Mouse (Mus musculus): Measurements from ENCODE around the gene Heatr5a. TPM values are rescaled to one million over a fixed set of nuclear protein-coding genes. Genes with fewer than 3 reads are reported as not detected.

The Heatr5a gene
- polyA plus RNA-seq, 1 experiment from 2014 or later = 12.7 TPM

GRCm38 (mm10) chr12:51970352-51971069 lies 610 bp downstream of the Heatr5a start:
- Histone ChIP-seq H3K4me3 (replicated peaks) (peak overlapping the region; percentile 98), H3K36me3 (no peaks in the 10 kb centered on the region), H3K9me3 (replicated peaks) (no peaks in the 10 kb centered on the region), H3K27ac (replicated peaks) (peak overlapping the region; percentile 92), H3K27me3 (no peaks in the 10 kb centered on the region), H3K4me1 (peaks cover 12% of the 10 kb centered on the region; the same call in 1 of the 2 replicates), H3K9ac (peak overlapping the region; percentile 88), H3K4me2 (replicated peaks) (peak overlapping the region; percentile 52)
- peak; percentile 46 for ATAC-seq (ENCODE audit: insufficient number of reproducible peaks, low FRiP score, low TSS enrichment, low read depth)
- 1% methylated on average over 35 of the region's 35 CpGs for WGBS

- Histone ChIP-seq H3K4me1 (peaks cover 12% of the 10 kb centered on the region; the same call in 1 of the 2 replicates), H3K36me3 (no peaks in the 10 kb centered on the region), H3K4me3 (replicated peaks) (peak overlapping the region; percentile 98), H3K27ac (replicated peaks) (no peak overlapping the region), H3K27me3 (no peaks in the 10 kb centered on the region), H3K9me3 (replicated peaks) (no peaks in the 10 kb centered on the region), H3K9ac (no peak overlapping the region), H3K4me2 (replicated peaks) (peak overlapping the region; percentile 52)
- 20% methylated on average over 7 of the region's 7 CpGs for WGBS
- no peak for ATAC-seq (ENCODE audit: insufficient number of reproducible peaks, low FRiP score, low TSS enrichment, low read depth)
These were observed 1.2 kb downstream of the Heatr5a start for GRCm38 (mm10) chr12:51969876-51970275.

- no peaks in the 10 kb centered on the region for H3K9me3 ChIP-seq (replicated peaks)
- no peak overlapping the region for H3K4me3 ChIP-seq (replicated peaks)
- H3K4me1 ChIP-seq = peaks cover 12% of the 10 kb centered on the region; the same call in 1 of the 2 replicates
- H3K9ac ChIP-seq = no peak overlapping the region
- H3K27me3 ChIP-seq = no peaks in the 10 kb centered on the region
- H3K27ac ChIP-seq (replicated peaks) = no peak overlapping the region
- WGBS = 73% methylated on average over 2 of the region's 2 CpGs
- H3K4me2 ChIP-seq (replicated peaks) = no peak overlapping the region
- no peaks in the 10 kb centered on the region for H3K36me3 ChIP-seq
- ATAC-seq (ENCODE audit: insufficient number of reproducible peaks, low FRiP score, low TSS enrichment, low read depth) = no peak
These were observed 2.0 kb downstream of the Heatr5a start for GRCm38 (mm10) chr12:51969092-51969491.

- no peak overlapping the region for H3K27ac ChIP-seq (replicated peaks)
- H3K9ac ChIP-seq = no peak overlapping the region
- no peaks in the 10 kb centered on the region for H3K9me3 ChIP-seq (replicated peaks)
- no peak overlapping the region for H3K4me2 ChIP-seq (replicated peaks)
- H3K27me3 ChIP-seq = no peaks in the 10 kb centered on the region
- H3K36me3 ChIP-seq = no peaks in the 10 kb centered on the region
- H3K4me1 ChIP-seq = peaks cover 12% of the 10 kb centered on the region; the same call in 1 of the 2 replicates
- ATAC-seq (ENCODE audit: insufficient number of reproducible peaks, low FRiP score, low TSS enrichment, low read depth) = no peak
- no peak overlapping the region for H3K4me3 ChIP-seq (replicated peaks)
- 67% methylated on average over 9 of the region's 9 CpGs for WGBS
These were observed 3.1 kb downstream of the Heatr5a start for GRCm38 (mm10) chr12:51967915-51968595.

GRCm38 (mm10) chr12:51957626-51958025 lies 13.5 kb downstream of the Heatr5a start:
- Histone ChIP-seq H3K4me3 (replicated peaks) (no peak overlapping the region), H3K36me3 (peaks cover 37% of the 10 kb centered on the region), H3K9ac (no peak overlapping the region), H3K9me3 (replicated peaks) (no peaks in the 10 kb centered on the region), H3K27me3 (no peaks in the 10 kb centered on the region), H3K4me2 (replicated peaks) (no peak overlapping the region), H3K27ac (replicated peaks) (no peak overlapping the region), H3K4me1 (no peaks in the 10 kb centered on the region)
- 86% methylated on average over 6 of the region's 6 CpGs for WGBS
- ATAC-seq (ENCODE audit: insufficient number of reproducible peaks, low FRiP score, low TSS enrichment, low read depth) = no peak

GRCm38 (mm10) chr12:51952309-51952708 lies 18.8 kb downstream of the Heatr5a start:
- H3K36me3 ChIP-seq = peaks cover 75% of the 10 kb centered on the region
- H3K9me3 ChIP-seq (replicated peaks) = no peaks in the 10 kb centered on the region
- H3K27me3 ChIP-seq = no peaks in the 10 kb centered on the region
- H3K4me3 ChIP-seq (replicated peaks) = no peak overlapping the region
- no peak for ATAC-seq (ENCODE audit: insufficient number of reproducible peaks, low FRiP score, low TSS enrichment, low read depth)
- H3K9ac ChIP-seq = no peak overlapping the region
- no peaks in the 10 kb centered on the region for H3K4me1 ChIP-seq
- 85% methylated on average over 10 of the region's 10 CpGs for WGBS
- no peak overlapping the region for H3K27ac ChIP-seq (replicated peaks)
- H3K4me2 ChIP-seq (replicated peaks) = no peak overlapping the region

- Histone ChIP-seq H3K4me2 (replicated peaks) (no peak overlapping the region), H3K9me3 (replicated peaks) (no peaks in the 10 kb centered on the region), H3K4me3 (replicated peaks) (no peak overlapping the region), H3K4me1 (no peaks in the 10 kb centered on the region), H3K27ac (replicated peaks) (no peak overlapping the region), H3K36me3 (peaks cover 72% of the 10 kb centered on the region), H3K27me3 (no peaks in the 10 kb centered on the region), H3K9ac (no peak overlapping the region)
- ATAC-seq (ENCODE audit: insufficient number of reproducible peaks, low FRiP score, low TSS enrichment, low read depth) = no peak
- WGBS = 86% methylated on average over 10 of the region's 10 CpGs
These were observed 23.6 kb downstream of the Heatr5a start for GRCm38 (mm10) chr12:51947498-51947945.

GRCm38 (mm10) chr12:51945331-51945730 lies 25.8 kb downstream of the Heatr5a start:
- Histone ChIP-seq H3K4me3 (replicated peaks) (no peak overlapping the region), H3K27me3 (no peaks in the 10 kb centered on the region), H3K36me3 (peaks cover 50% of the 10 kb centered on the region), H3K27ac (replicated peaks) (no peak overlapping the region), H3K9me3 (replicated peaks) (no peaks in the 10 kb centered on the region), H3K4me1 (no peaks in the 10 kb centered on the region), H3K9ac (no peak overlapping the region), H3K4me2 (replicated peaks) (no peak overlapping the region)
- ATAC-seq (ENCODE audit: insufficient number of reproducible peaks, low FRiP score, low TSS enrichment, low read depth) = no peak
- WGBS = 90% methylated on average over 9 of the region's 9 CpGs

GRCm38 (mm10) chr12:51939848-51940247 lies 31.3 kb downstream of the Heatr5a start:
- no peak overlapping the region for H3K4me2 ChIP-seq (replicated peaks)
- H3K27me3 ChIP-seq = no peaks in the 10 kb centered on the region
- no peak overlapping the region for H3K9ac ChIP-seq
- 84% methylated on average over 4 of the region's 4 CpGs for WGBS
- H3K27ac ChIP-seq (replicated peaks) = no peak overlapping the region
- no peak overlapping the region for H3K4me3 ChIP-seq (replicated peaks)
- no peak for ATAC-seq (ENCODE audit: insufficient number of reproducible peaks, low FRiP score, low TSS enrichment, low read depth)
- peaks cover 33% of the 10 kb centered on the region; the same call in 1 of the 2 replicates for H3K36me3 ChIP-seq
- no peaks in the 10 kb centered on the region for H3K4me1 ChIP-seq
- no peaks in the 10 kb centered on the region for H3K9me3 ChIP-seq (replicated peaks)

- 83% methylated on average over 6 of the region's 6 CpGs for WGBS
These were observed 33.2 kb downstream of the Heatr5a start for GRCm38 (mm10) chr12:51937938-51938337.

GRCm38 (mm10) chr12:51929630-51930029 lies 41.5 kb downstream of the Heatr5a start:
- peaks cover 19% of the 10 kb centered on the region for H3K36me3 ChIP-seq
- no peak for ATAC-seq (ENCODE audit: insufficient number of reproducible peaks, low FRiP score, low TSS enrichment, low read depth)
- no peak overlapping the region for H3K27ac ChIP-seq (replicated peaks)
- no peaks in the 10 kb centered on the region for H3K27me3 ChIP-seq
- H3K4me1 ChIP-seq = no peaks in the 10 kb centered on the region
- no peak overlapping the region for H3K4me2 ChIP-seq (replicated peaks)
- no peak overlapping the region for H3K9ac ChIP-seq
- H3K4me3 ChIP-seq (replicated peaks) = no peak overlapping the region
- no peaks in the 10 kb centered on the region for H3K9me3 ChIP-seq (replicated peaks)
- 93% methylated on average over 2 of the region's 2 CpGs for WGBS

More at GRCm38 (mm10) chr12:51937938-51938337, 33.2 kb downstream of the Heatr5a start:
- Histone ChIP-seq H3K4me1 (no peaks in the 10 kb centered on the region), H3K27me3 (no peaks in the 10 kb centered on the region), H3K36me3 (peaks cover 29% of the 10 kb centered on the region; the same call in 1 of the 2 replicates), H3K4me3 (replicated peaks) (no peak overlapping the region), H3K9ac (no peak overlapping the region), H3K4me2 (replicated peaks) (no peak overlapping the region), H3K9me3 (replicated peaks) (no peaks in the 10 kb centered on the region), H3K27ac (replicated peaks) (no peak overlapping the region)
- ATAC-seq (ENCODE audit: insufficient number of reproducible peaks, low FRiP score, low TSS enrichment, low read depth) = no peak
